Mouse (Mus musculus): ENCODE measurements around the gene Sall2.

The Sall2 gene

DNA sequence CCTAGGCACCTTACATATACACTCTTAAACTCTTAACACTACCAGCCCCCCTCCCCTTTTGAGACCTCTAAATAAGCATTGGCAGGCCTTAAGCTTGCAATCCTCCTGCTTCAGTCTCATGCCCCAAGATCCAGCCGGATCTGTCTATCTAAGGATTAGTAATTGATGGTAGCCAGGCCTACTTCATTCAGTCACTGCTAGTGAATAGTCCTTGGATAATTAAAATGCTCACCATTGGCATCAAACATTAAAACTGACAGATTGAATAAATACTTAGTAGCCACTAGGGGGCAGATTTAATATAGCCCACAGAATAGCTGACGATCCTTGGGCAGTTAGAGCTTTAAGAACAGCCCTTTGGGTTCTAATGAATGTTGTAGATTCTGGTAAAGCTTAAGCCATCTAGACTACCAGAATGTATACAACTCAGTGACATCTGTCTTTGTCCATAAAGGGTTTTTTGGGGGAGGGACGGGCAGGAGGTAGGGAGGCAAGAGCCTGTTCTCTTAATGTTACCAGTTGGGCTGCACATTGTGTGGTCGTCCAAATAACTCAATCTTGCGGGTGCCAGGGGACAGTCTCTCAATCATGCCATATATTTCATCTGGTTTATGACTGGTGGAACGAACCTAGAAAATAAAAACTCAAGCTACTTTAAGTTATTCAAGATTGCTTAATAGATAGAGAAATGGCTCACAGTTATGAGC, 32.9 kb downstream of the Sall2 start:
- DNase-seq, result no peak

DNA sequence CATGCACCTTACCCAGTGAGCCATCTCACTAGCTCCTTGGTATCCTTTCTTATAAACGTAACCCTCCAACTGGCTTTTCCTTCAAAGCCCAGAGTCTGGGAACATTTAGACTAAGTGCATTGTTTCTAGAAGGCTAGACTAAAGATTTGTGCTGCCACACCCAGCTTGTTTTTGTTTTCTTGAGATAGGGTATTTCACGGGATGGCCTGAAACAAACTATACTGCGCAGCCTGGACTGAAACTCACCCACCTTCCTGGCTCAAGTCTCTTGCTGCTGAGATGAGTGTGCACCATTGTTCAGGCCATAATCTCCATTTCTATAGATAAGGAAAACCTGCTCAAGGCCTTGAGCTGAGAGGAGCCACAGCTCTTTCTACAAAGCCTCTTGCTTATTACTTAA, 44.4 kb downstream of the Sall2 start:
- no peak for DNase-seq

DNA sequence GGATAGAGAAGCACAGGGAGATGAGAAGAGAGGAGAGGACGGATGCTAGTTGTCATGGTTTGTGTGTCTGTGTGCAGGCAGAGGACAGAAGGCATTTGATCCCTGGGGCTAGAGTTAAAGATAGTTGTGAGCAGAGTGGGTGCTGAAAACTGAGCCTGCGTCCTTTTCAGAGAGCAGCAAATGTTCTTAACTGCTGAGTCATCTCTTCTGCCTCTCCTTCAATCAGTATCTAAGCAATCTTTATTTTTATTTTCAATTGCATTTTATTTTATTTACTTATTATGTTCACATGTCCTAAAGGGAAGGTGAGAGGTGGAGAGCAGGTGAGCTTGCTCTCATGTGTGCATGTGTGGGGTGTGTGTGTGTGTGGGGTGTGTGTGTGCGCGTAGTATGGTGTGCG, 44.9 kb downstream of the Sall2 start:
- no peak for DNase-seq

DNA sequence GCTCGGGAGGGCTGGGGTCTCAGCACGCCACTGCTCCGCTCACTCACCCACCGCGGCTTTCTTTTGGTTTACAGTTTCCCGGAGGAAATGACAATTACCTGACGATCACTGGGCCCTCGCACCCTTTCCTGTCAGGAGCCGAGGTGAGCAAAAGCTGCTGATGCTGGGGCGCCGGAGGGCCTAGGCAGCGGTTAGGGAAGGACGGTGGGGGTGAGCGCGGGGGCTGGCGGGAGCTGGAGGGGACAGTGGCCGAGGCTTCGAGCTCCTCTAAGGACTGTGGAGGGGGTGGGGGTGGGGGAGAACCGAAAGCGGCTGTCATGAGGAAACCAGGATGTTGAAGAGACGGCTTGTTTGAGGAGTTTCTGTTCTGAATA, 48.8 kb downstream of the Sall2 start:
- no peak for DNase-seq

DNA sequence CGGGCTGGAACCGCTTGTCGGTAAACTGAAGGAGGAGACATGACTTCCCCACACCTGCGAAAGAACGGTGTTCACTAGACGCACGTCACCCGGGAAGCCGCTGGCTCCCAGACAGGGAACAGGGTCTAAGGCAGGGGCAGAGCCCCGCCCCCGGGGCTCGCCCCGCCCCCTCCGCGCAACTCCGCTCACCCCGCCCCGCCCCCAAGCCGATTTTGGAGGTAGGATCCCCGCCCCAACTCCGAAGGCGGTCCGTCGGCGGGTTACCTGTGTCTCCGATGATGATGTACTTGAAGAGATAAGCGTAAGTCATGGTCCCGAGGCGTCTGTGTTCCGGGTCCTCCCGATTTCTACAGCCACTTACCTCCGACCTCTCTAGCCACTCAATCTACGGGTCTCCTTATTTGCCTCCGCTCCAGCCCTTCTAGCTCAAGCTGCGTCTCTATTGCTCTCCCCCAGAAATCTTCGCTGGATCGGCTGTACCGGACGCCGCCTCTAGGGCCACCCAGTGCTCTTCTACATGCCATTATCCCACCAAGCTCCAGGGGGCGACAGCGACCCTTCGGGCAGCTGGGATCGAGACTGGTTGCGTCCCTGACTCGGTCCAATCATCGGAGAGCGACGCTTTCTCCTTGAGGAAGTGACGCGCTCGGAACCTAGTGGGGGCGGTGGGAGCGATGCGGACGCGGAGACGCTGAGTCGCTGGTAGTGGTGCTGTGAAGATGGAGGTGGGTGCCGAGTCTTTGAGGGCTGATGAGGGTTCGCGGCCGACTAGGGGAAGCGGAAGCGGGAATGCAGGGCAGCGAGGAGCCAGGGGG, 49.4 kb downstream of the Sall2 start, which contains the start of the genes Tox4 and Rab2b:
Gene Tox4 (plus strand): TSS at position 215 of the 815 bp plus-strand sequence.
Gene Rab2b (minus strand): TSS at position 614 of the 815 bp plus-strand sequence.
- DNase-seq, result peak; percentile 97

DNA sequence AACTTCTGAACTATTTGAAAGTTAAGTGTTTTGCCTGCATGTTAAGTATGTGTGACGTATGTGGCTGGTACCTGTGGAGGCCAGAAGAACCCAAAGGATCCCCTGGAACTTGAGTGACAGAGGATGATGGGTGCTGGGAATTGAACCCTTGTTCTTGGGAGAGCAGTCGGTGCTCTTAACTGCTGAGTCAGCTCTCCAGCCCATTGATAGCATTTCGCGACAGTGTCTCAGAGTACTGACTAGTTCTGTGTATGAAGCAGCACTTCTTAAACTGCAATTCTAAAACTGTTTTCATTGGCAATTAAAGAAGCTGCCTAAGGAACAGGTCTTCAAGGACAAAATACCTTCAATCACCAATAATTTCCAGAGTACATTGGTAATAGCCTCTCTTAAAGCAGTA, 51.4 kb downstream of the Sall2 start:
- DNase-seq, result no peak

DNA sequence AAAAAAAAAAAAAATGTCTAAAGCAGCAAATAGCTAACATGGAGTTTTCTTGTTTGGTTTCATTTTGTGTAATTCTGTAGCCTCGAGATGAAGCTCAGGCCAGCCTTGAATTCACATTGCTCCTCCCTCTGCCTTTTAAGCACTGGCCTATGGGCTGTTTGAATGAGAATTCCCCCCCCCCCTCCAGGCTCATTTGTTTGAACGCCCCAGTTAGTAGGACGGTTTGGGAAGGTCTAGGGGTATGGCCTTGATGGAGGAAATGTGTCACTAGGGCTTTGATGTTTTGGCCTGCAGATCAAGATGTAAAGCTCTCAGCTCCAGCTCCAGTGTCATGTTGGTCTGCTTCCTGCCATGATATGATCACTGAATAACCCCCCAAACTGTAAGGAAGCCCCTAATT, 55.8 kb downstream of the Sall2 start:
- DNase-seq, result no peak

Data from right cerebral cortex, postnatal 4 days (tissue).